In the genomic region with DNA sequence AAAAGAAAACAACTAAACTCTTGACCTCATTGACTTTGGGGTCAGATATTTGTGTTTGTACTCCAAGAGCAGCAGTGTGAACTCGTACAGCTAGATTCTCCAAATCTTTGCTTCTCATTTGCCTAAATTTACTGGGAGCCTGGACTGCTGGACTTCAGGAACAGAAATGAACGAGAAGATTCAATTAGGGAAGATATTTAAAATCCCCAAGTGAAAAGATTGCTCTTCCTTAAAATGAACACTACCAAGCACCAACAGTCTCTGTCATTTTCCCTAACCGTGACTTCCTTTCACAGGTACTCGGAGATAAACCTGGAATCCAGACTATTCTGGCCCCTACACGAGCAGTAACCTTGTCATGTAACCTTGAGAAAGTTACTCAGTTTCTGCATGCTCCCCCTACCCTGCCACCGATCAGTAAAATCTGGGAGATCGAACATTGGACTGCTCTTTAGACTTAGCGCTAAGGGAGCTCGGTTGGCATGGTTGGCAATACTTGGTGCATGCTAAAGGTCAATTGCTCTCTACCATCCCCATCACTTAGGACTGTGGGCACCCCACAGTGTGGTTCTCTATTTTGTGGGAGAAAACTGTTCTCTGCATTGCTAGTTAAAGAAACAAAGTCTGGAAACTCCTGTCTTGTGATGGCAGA, we compare ENCODE assay signal across 8 mouse cellular contexts. TPM values are rescaled to one million over a fixed set of nuclear protein-coding genes. Genes with fewer than 3 reads are reported as not detected.
A peak's percentile ranks its signal among the peaks of the same experiment; 100 is the strongest.
DNase-seq lines count a peak whose midpoint lies in the region; ATAC-seq and TF ChIP-seq lines count a peak whose summit lies in the region.

No protein-coding gene starts in this region.

- H3K9me3 ChIP-seq in neural tube, embryonic 13.5 days = no peaks in the 10 kb centered on the region

- WGBS in neural tube, embryonic 13.5 days = 31% methylated on average over 9 of the region's 9 CpGs

- H3K4me3 ChIP-seq in C2C12 (ENCODE audit: insufficient read depth, poor library complexity, severe bottlenecking) = peak overlapping the region; percentile 60
- H3K4me3 ChIP-seq in neural tube, embryonic 13.5 days = peak overlapping the region; percentile 93

- H3ac ChIP-seq in C2C12 (ENCODE audit: control insufficient read depth, insufficient read length, low read depth) = peak overlapping the region; percentile 71

- no peaks in the 10 kb centered on the region for H3K27me3 ChIP-seq in C2C12 (ENCODE audit: control insufficient read depth, insufficient read depth, insufficient read length)
- no peaks in the 10 kb centered on the region for H3K27me3 ChIP-seq in neural tube, embryonic 13.5 days

- no peak overlapping the region for H3K27ac ChIP-seq in neural tube, embryonic 13.5 days (replicated peaks)

- TF ChIP-seq CTCF in C2C12 (IDR thresholded peaks at IDR 0.05; ENCODE audit: control insufficient read depth, insufficient read depth, insufficient read length) = no peak

- peak overlapping the region; percentile 87 for H3K4me2 ChIP-seq in neural tube, embryonic 13.5 days

- peaks cover 38% of the 10 kb centered on the region for H3K4me1 ChIP-seq in neural tube, embryonic 13.5 days (replicated peaks)

- peaks cover 32% of the 10 kb centered on the region for H3K79me3 ChIP-seq in C2C12 (ENCODE audit: low read depth)

- DNase-seq in embryo, embryonic 10 days (ENCODE audit: low spot score) = peak; percentile 13
- no peak for DNase-seq in embryo, embryonic 9.5 days (ENCODE audit: extremely low spot score)
- peak; percentile 4 to 34 for DNase-seq in kidney, postnatal 25 days
- no peak for DNase-seq in retina, embryonic 14.5 days (ENCODE audit: low spot score)
- DNase-seq in right cerebral cortex, postnatal 36 days (ENCODE audit: low spot score in 2 of 2) = no peak

- 0 out of 2 replicates have a peak, but pooled peaks have one; percentile 11 for ATAC-seq in erythroid progenitor cell, adult 5-6 weeks (replicated peaks; ENCODE audit: low FRiP score, poor library complexity, severe bottlenecking)
- ATAC-seq in neural tube, embryonic 13.5 days (ENCODE audit: low read depth) = no peak

- H3K36me3 ChIP-seq in C2C12 (ENCODE audit: control insufficient read depth, insufficient read depth) = no peaks in the 10 kb centered on the region
- H3K36me3 ChIP-seq in neural tube, embryonic 13.5 days = no peaks in the 10 kb centered on the region

- peaks cover 53% of the 10 kb centered on the region for H3K79me2 ChIP-seq in C2C12 (ENCODE audit: control insufficient read depth, insufficient read depth)

- H3K9ac ChIP-seq in neural tube, embryonic 13.5 days = peak overlapping the region; percentile 65

TF ChIP-seq in C2C12, 6 proteins besides CTCF, POLR2A, EP300 and RAD21:
- TF ChIP-seq MYOD1 (IDR thresholded peaks at IDR 0.05; ENCODE audit: control insufficient read depth, insufficient read length, low read depth) (no peak), FOSL1 (IDR thresholded peaks at IDR 0.05; ENCODE audit: insufficient read depth, low read length, poor library complexity, severe bottlenecking) (no peak), MAX (IDR thresholded peaks at IDR 0.05) (no peak)

RNA-seq across cellular contexts. Expression of a gene that starts 0.6 kb away (rescaled TPM):
- 40.5 TPM for polyA plus RNA-seq in C2C12 (2012; fragmentation: generic; extraction: Trizol)
- total RNA-seq in erythroid progenitor cell, adult 5-6 weeks (2015; ENCODE audit: low replicate concordance) = 5.9 and 11.9 TPM in 2 replicates
- 1.8 TPM in 1 of 2 replicates, not detected in the other for total RNA-seq in erythroid progenitor cell, adult 5-6 weeks (2017; ENCODE audit: low replicate concordance)
- 3.2 and 3.8 TPM in 2 replicates for polyA plus RNA-seq in neural tube, embryonic 13.5 days (2015; fragmentation: Nextera tagmentation; extraction: Ambion mirVana)

RNA-seq across cellular contexts. Expression of a gene that starts 47.9 kb away (rescaled TPM):
- 1.5 TPM for polyA plus RNA-seq in C2C12 (2012; fragmentation: generic; extraction: Trizol)
- total RNA-seq in erythroid progenitor cell, adult 5-6 weeks (2015; ENCODE audit: low replicate concordance) = 6.1 and 10.1 TPM in 2 replicates
- 8.9 and 11.6 TPM in 2 replicates for total RNA-seq in erythroid progenitor cell, adult 5-6 weeks (2017; ENCODE audit: low replicate concordance)
- polyA plus RNA-seq in neural tube, embryonic 13.5 days (2015; fragmentation: Nextera tagmentation; extraction: Ambion mirVana) = 0.20 and 0.21 TPM in 2 replicates

Comparison
In these comparisons a context has a peak if more than half of its experiments do, and no peak if none do; other contexts are left out.
1. DNase-seq: peak in embryo, embryonic 10 days (single experiment) and kidney, postnatal 25 days (2 of 2); none in embryo, embryonic 9.5 days (single experiment), retina, embryonic 14.5 days (single experiment) and right cerebral cortex, postnatal 36 days (0 of 2).